ENCODE assay signal across 13 mouse cellular contexts in the genomic region with DNA sequence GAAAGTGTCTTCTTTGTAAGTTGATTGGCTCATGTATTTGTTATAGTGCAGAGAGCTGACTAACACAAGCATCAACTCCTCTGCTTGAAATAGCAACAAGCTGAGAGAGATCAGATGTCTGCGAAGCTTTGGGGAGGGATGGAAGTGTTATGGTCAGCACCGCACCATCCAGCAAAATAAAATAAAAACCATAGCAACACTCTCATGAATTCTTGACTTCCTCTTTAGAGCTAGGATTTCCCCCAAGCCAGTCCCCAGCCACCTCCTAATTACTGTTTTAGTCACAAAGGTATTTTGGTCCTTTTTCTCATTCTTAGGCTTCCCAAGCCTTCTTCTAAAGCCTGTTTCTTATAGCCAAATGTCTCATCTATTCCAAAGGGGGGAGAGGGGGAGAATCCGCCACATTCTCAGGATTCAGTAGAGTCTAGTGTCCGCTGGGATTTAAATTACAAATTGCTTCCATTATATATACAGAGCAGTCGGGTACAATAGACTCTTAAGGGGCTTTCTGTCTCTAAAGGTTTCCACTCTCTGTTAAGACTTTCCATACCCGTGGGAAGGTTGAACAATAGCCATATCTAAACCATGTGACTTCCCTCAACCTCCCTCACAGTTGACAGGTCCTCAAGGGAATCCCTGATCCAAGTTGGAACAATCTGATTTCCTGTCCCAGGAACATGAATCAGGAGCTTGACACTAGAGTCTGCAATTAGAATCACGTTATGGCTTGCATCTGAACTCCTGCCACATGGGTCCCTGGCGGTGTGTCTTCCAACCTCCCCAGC.
DNase-seq lines count a peak whose midpoint lies in the region; ATAC-seq lines count a peak whose summit lies in the region.
"Had no signal": no experiment of that assay in that cellular context is flagged by ENCODE, and none has a peak within 500 bp of the region (broad histone marks: within the 10 kb centered on the region; RNA-seq: fewer than 3 reads in every experiment).

No protein-coding gene starts in this region.

- 58% methylated on average over 8 of the region's 8 CpGs for WGBS in hindbrain, embryonic 10.5 days
- WGBS in hindbrain, embryonic 14.5 days: 45% methylated on average over 8 of the region's 8 CpGs
- 69% methylated on average over 8 of the region's 8 CpGs for WGBS in neural tube, embryonic 11.5 days
- WGBS in heart, embryonic 14.5 days: 51% methylated on average over 8 of the region's 8 CpGs

- no peak for ATAC-seq in hindbrain, embryonic 14.5 days (ENCODE audit: low FRiP score)
- ATAC-seq in neural tube, embryonic 11.5 days (ENCODE audit: insufficient read depth, low FRiP score, low TSS enrichment): peak; percentile 39; the same call in 1 of the 2 replicates
- peak; percentile 64; the same call in 1 of the 2 replicates for ATAC-seq in heart, embryonic 14.5 days (ENCODE audit: insufficient number of reproducible peaks, insufficient read depth, low FRiP score, low read depth)
- ATAC-seq: activated CD4-positive, CD25-positive, alpha-beta regulatory T cell, adult 4 months; liver, postnatal 0 days had no signal

- H3K4me1 ChIP-seq in hindbrain, embryonic 10.5 days (replicated peaks): peaks cover 42% of the 10 kb centered on the region
- H3K4me1 ChIP-seq in hindbrain, embryonic 14.5 days (replicated peaks; ENCODE audit: control insufficient read depth, insufficient read depth, low read length): peaks cover 14% of the 10 kb centered on the region; the same call in 1 of the 2 replicates
- H3K4me1 ChIP-seq in neural tube, embryonic 11.5 days (ENCODE audit: control insufficient read depth, insufficient read depth, low read length): peaks cover 3% of the 10 kb centered on the region; the same call in 1 of the 2 replicates
- H3K4me1 ChIP-seq in heart, embryonic 14.5 days (ENCODE audit: control insufficient read depth in 2 of 2, insufficient read depth in 2 of 2, low read length in 2 of 2): peaks cover 13 to 15% of the 10 kb centered on the region in 2 experiments

- H3K4me3 ChIP-seq in hindbrain, embryonic 10.5 days: no peak overlapping the region
- H3K4me3 ChIP-seq in hindbrain, embryonic 14.5 days (replicated peaks; ENCODE audit: low read length): no peak overlapping the region
- no peak overlapping the region for H3K4me3 ChIP-seq in neural tube, embryonic 11.5 days (ENCODE audit: low read depth, low read length)
- H3K4me3 ChIP-seq in heart, embryonic 14.5 days (ENCODE audit: control insufficient read depth in 1 of 2, insufficient read depth in 1 of 2, low read depth in 1 of 2, low read length in 2 of 2): no peak overlapping the region

- no peak for DNase-seq in hindbrain, embryonic 10.5 days (ENCODE audit: low spot score)
- DNase-seq in hindbrain, embryonic 14.5 days (ENCODE audit: low spot score): no peak
- DNase-seq in neural tube, embryonic 11.5 days (ENCODE audit: low spot score): no peak
- no peak for DNase-seq in neural tube, embryonic 10.5 days (ENCODE audit: extremely low spot score, low spot score)
- DNase-seq in right cerebral cortex, postnatal 25 days: no peak
- DNase-seq in gastrocnemius, postnatal 25 days: no peak
- no peak for DNase-seq in urinary bladder, adult 2 months (ENCODE audit: low spot score)
- DNase-seq: cerebellum, adult 11-12 months; kidney, adult 11 months; liver, postnatal 0 days had no signal

- no peak overlapping the region for H3K9ac ChIP-seq in hindbrain, embryonic 14.5 days
- no peak overlapping the region for H3K9ac ChIP-seq in neural tube, embryonic 11.5 days (ENCODE audit: low read length)
- no peak overlapping the region for H3K9ac ChIP-seq in heart, embryonic 14.5 days (ENCODE audit: low read length)
- H3K9ac ChIP-seq: liver, postnatal 0 days had no signal

- no peaks in the 10 kb centered on the region for H3K36me3 ChIP-seq in hindbrain, embryonic 10.5 days
- no peaks in the 10 kb centered on the region for H3K36me3 ChIP-seq in hindbrain, embryonic 14.5 days (replicated peaks; ENCODE audit: control insufficient read depth, insufficient read depth)
- no peaks in the 10 kb centered on the region for H3K36me3 ChIP-seq in neural tube, embryonic 11.5 days (ENCODE audit: control insufficient read depth, insufficient read depth, low read length)
- H3K36me3 ChIP-seq in heart, embryonic 14.5 days (ENCODE audit: control insufficient read depth, insufficient read depth, low read length): no peaks in the 10 kb centered on the region

- H3K4me2 ChIP-seq in hindbrain, embryonic 14.5 days (replicated peaks): no peak overlapping the region
- H3K4me2 ChIP-seq in neural tube, embryonic 11.5 days (ENCODE audit: low read depth): no peak overlapping the region
- H3K4me2 ChIP-seq in heart, embryonic 14.5 days (ENCODE audit: low read length): no peak overlapping the region

- H3K27me3 ChIP-seq in hindbrain, embryonic 10.5 days (ENCODE audit: insufficient read depth, poor library complexity, severe bottlenecking): no peaks in the 10 kb centered on the region
- H3K27me3 ChIP-seq in hindbrain, embryonic 14.5 days (ENCODE audit: control insufficient read depth, insufficient read depth, low read length): no peaks in the 10 kb centered on the region
- H3K27me3 ChIP-seq in neural tube, embryonic 11.5 days (ENCODE audit: control insufficient read depth, insufficient read depth, low read length): no peaks in the 10 kb centered on the region
- no peaks in the 10 kb centered on the region for H3K27me3 ChIP-seq in heart, embryonic 14.5 days (ENCODE audit: control insufficient read depth, insufficient read depth, low read length)

- peak overlapping the region; percentile 35 for H3K27ac ChIP-seq in hindbrain, embryonic 10.5 days
- no peak overlapping the region for H3K27ac ChIP-seq in hindbrain, embryonic 14.5 days
- H3K27ac ChIP-seq in neural tube, embryonic 11.5 days (ENCODE audit: low read depth, low read length): no peak overlapping the region
- peak overlapping the region; percentile 35 to 49 for H3K27ac ChIP-seq in heart, embryonic 14.5 days (replicated peaks in 1 of 2; ENCODE audit: control insufficient read depth in 1 of 2, insufficient read depth in 1 of 2, low read depth in 2 of 2, low read length in 2 of 2)
- H3K27ac ChIP-seq: macrophage had no signal

- no peaks in the 10 kb centered on the region for H3K9me3 ChIP-seq in hindbrain, embryonic 10.5 days
- H3K9me3 ChIP-seq in hindbrain, embryonic 14.5 days (ENCODE audit: control insufficient read depth, low read length): no peaks in the 10 kb centered on the region
- no peaks in the 10 kb centered on the region for H3K9me3 ChIP-seq in neural tube, embryonic 11.5 days (ENCODE audit: control insufficient read depth, low read length)
- no peaks in the 10 kb centered on the region for H3K9me3 ChIP-seq in heart, embryonic 14.5 days (ENCODE audit: control insufficient read depth, low read length)

Comparison
In these comparisons a context has a peak if more than half of its experiments do, and no peak if none do; other contexts are left out.
1. H3K27ac ChIP-seq: peak in hindbrain, embryonic 10.5 days (single experiment) and heart, embryonic 14.5 days (2 of 2); none in hindbrain, embryonic 14.5 days (single experiment) and neural tube, embryonic 11.5 days (single experiment).